Mouse (Mus musculus) heart, postnatal 0 days (tissue): ENCODE measurements around the gene Zbtb8os. TPM values are rescaled to one million over a fixed set of nuclear protein-coding genes. Genes with fewer than 3 reads are reported as not detected.

Source experiments
- ATAC-seq: fragments of 200-750 bp; cut with Nextera tagmentation; 2 replicates; pipeline ENCODE4 v1.8.0; 2017; ENCODE audit warnings: low read depth, moderate number of reproducible peaks, moderate library complexity; ENCODE audit not compliant: insufficient read depth
- DNase-seq: peaks from one replicate; pipeline ENCODE4 v3.0.0-alpha.2; 2016; ENCODE audit warnings: low spot score
- H3K27ac ChIP-seq: fragments of 300-500 bp; sonication (generic); 2 replicates; pipeline ENCODE4 v1.5.1; 2014; ENCODE audit warnings: low read depth, mild to moderate bottlenecking
- H3K27me3 ChIP-seq: fragments of 300-500 bp; sonication (generic); 2 replicates; pipeline ENCODE4 v1.6.1; 2014; ENCODE audit warnings: low read length, mixed read lengths; ENCODE audit not compliant: control insufficient read depth, insufficient read depth
- H3K36me3 ChIP-seq: fragments of 300-500 bp; sonication (generic); replicated peaks from 2 replicates; pipeline ENCODE4 v1.6.1; 2014; ENCODE audit warnings: low read length, mixed read lengths; ENCODE audit not compliant: control insufficient read depth, insufficient read depth
- H3K4me1 ChIP-seq: fragments of 300-500 bp; sonication (generic); 2 replicates; pipeline ENCODE4 v1.6.1; 2014; ENCODE audit warnings: antibody characterized with exemption; ENCODE audit not compliant: control insufficient read depth, insufficient read depth
- H3K4me2 ChIP-seq: fragments of 300-500 bp; sonication (generic); 2 replicates; pipeline ENCODE4 v1.6.1; 2014; ENCODE audit warnings: low read depth, mild to moderate bottlenecking, low read length, moderate library complexity
- H3K4me3 ChIP-seq: fragments of 300-500 bp; sonication (generic); 2 replicates; pipeline ENCODE4 v1.5.1; 2014; ENCODE audit warnings: low read depth, low read length
- H3K9ac ChIP-seq: fragments of 300-500 bp; sonication (generic); replicated peaks from 2 replicates; pipeline ENCODE4 v1.6.1; 2014; ENCODE audit warnings: low read depth, low read length, mixed read lengths
- H3K9me3 ChIP-seq: fragments of 300-500 bp; sonication (generic); replicated peaks from 2 replicates; pipeline ENCODE4 v1.6.1; 2016; ENCODE audit warnings: low read length; ENCODE audit not compliant: control insufficient read depth
- CTCF ChIP-seq: IDR thresholded peaks from 2 replicates; pipeline ENCODE4 v1.5.1; 2016; ENCODE audit warnings: antibody characterized with exemption, control low read depth, low read depth
- EP300 ChIP-seq: IDR thresholded peaks from 2 replicates; pipeline ENCODE4 v1.6.1; 2016; ENCODE audit warnings: antibody characterized with exemption, low read depth
- WGBS: fragments of 180-500 bp; shearing (Covaris S2); extraction: QIAGEN DNeasy Blood & Tissue Kit; methylation state at CpG from one replicate; pipeline ENCODE4 v1.1.7; 2014; 5-methylcytosine and 5-hydroxymethylcytosine counted together
- polyA plus RNA-seq: library from polyadenylated mRNA; unstranded; fragments of >200 nt; fragmentation: Nextera tagmentation; extraction: Ambion mirVana; gene quantifications from 2 replicates; pipeline ENCODE4 v1.2.1, GENCODE M21; 2015
- total RNA-seq: library from RNA; depleted of rRNA; stranded (reverse); fragments of >200 nt; gene quantifications from 2 replicates; pipeline ENCODE4 v1.2.3, GENCODE M21; 2014; ENCODE audit warnings: low replicate concordance

The Zbtb8os gene
- total and polyA plus RNA-seq, 2 experiments from 2014 or later: 13.5 to 32.2 TPM

- H3K4me1 ChIP-seq: peaks cover 8% of the 10 kb centered on the region; the same call in 1 of the 2 replicates
- H3K4me3 ChIP-seq: no peak overlapping the region
- no peak for DNase-seq
- WGBS: 88% methylated on average over 1 of the region's 1 CpGs
- no peaks in the 10 kb centered on the region for H3K27me3 ChIP-seq
- H3K9me3 ChIP-seq: no peaks in the 10 kb centered on the region
- H3K9ac ChIP-seq: no peak overlapping the region
- ATAC-seq: no peak
- H3K27ac ChIP-seq: no peak overlapping the region
- peaks cover 65% of the 10 kb centered on the region for H3K36me3 ChIP-seq
- H3K4me2 ChIP-seq: no peak overlapping the region
- TF ChIP-seq CTCF (no peak), EP300 (no peak)
Observed at GRCm38 (mm10) chr4:129307936-129308335, 27.6 kb upstream of the Zbtb8os start.

DNA sequence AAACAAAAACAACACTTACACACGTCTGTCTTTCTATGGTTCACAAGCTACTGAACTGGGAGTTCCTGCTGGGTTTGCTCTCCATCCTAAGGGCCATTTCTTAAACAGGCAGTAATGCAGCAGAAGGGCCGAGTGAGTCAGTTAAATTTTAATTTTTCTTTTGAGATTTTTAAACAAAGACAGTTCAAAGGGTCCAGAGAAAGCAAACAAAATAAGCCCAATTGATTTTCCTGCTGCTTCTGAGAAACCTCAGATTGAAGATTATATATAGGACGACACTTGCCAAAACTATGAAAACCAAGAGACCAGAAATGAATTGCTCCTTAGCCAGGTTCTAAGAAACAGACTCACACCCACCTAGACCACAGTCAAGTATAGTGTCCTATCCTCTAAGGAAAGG, 21.6 kb upstream of the Zbtb8os start:
- H3K36me3 ChIP-seq: peaks cover 89% of the 10 kb centered on the region
- ATAC-seq: no peak
- DNase-seq: no peak
- no peaks in the 10 kb centered on the region for H3K4me1 ChIP-seq
- no peaks in the 10 kb centered on the region for H3K9me3 ChIP-seq
- H3K27ac ChIP-seq: no peak overlapping the region
- TF ChIP-seq CTCF (no peak), EP300 (no peak)
- H3K27me3 ChIP-seq: no peaks in the 10 kb centered on the region
- WGBS: 76% methylated on average over 3 of the region's 3 CpGs
- no peak overlapping the region for H3K4me2 ChIP-seq
- H3K9ac ChIP-seq: no peak overlapping the region
- no peak overlapping the region for H3K4me3 ChIP-seq

DNA sequence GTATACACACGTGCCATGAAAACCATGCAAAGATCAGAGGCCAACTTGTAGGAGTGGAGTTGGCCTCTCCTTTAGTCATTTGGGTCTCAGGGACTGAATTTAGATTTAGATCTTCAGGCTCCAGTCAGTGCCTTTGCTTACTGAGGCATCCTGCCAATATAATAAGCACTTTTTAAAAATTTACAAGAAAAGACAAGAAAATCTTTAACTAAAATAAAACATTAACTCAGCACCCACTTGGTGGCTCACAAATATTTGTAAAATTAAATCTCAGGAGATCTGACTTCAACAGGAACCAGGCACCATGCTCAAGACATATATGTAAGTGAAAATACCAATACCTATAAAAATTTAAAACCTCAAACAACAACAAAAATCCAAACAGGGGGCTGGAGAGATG, 14.6 kb upstream of the Zbtb8os start:
- H3K4me2 ChIP-seq: no peak overlapping the region
- H3K36me3 ChIP-seq: peaks cover 75% of the 10 kb centered on the region
- TF ChIP-seq EP300 (no peak), CTCF (no peak)
- peaks cover 7% of the 10 kb centered on the region; the same call in 1 of the 2 replicates for H3K4me1 ChIP-seq
- ATAC-seq: no peak
- no peak for DNase-seq
- no peak overlapping the region for H3K9ac ChIP-seq
- no peaks in the 10 kb centered on the region for H3K9me3 ChIP-seq
- H3K27me3 ChIP-seq: no peaks in the 10 kb centered on the region
- H3K4me3 ChIP-seq: no peak overlapping the region
- H3K27ac ChIP-seq: no peak overlapping the region
- 86% methylated on average over 1 of the region's 1 CpGs for WGBS

DNA sequence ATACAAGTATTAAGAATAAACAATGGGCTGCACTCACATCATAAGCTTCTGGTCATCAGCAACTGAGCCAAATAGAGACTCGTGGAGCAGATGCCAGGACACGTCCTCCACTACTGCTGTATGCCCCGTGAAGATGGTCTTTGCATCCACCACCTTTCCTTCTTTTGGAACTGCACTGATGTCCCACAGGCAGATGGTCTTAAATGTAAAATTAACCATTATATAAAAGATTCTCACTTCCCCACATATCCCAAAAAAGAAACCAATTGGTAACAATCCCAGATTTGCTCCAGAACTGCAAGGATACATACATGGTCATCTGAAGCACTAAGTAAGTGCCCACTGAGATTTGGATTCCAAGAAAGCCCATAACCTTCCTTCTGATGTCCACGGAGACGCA, 13.5 kb upstream of the Zbtb8os start:
- H3K36me3 ChIP-seq: peaks cover 74% of the 10 kb centered on the region
- no peak overlapping the region for H3K4me3 ChIP-seq
- H3K27ac ChIP-seq: no peak overlapping the region
- H3K27me3 ChIP-seq: no peaks in the 10 kb centered on the region
- no peak overlapping the region for H3K9ac ChIP-seq
- no peaks in the 10 kb centered on the region for H3K9me3 ChIP-seq
- 90% methylated on average over 5 of the region's 5 CpGs for WGBS
- peaks cover 7% of the 10 kb centered on the region; the same call in 1 of the 2 replicates for H3K4me1 ChIP-seq
- no peak for DNase-seq
- no peak overlapping the region for H3K4me2 ChIP-seq
- ATAC-seq: no peak
- TF ChIP-seq EP300 (no peak), CTCF (no peak)

- no peak overlapping the region for H3K9ac ChIP-seq
- peaks cover 75% of the 10 kb centered on the region for H3K36me3 ChIP-seq
Observed at GRCm38 (mm10) chr4:129323491-129323890, 12.0 kb upstream of the Zbtb8os start.

DNA sequence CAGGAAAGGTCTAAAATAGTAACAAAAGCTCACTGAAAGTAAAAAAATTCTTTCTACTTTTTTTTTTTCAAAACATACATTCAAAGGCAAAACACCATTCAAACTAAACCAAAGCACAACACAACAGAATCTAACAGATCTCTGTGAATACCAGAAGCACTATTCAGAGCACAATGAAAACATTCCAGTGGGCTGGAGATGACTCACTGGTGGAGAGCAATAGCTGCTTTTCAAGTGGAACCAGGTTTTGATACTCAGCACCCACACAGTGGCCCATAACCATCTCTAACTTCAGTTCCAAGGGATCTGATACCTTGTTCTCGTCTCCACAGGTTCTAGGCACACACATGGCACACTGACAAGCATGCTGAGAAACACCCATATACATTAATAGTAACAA, 10.7 kb upstream of the Zbtb8os start:
- H3K4me2 ChIP-seq: no peak overlapping the region
- TF ChIP-seq EP300 (no peak), CTCF (no peak)
- peaks cover 7% of the 10 kb centered on the region; the same call in 1 of the 2 replicates for H3K4me1 ChIP-seq
- ATAC-seq (no peak), DNase-seq (no peak)
- H3K27me3 ChIP-seq: no peaks in the 10 kb centered on the region
- no peak overlapping the region for H3K4me3 ChIP-seq
- H3K9ac ChIP-seq: no peak overlapping the region
- H3K36me3 ChIP-seq: peaks cover 74% of the 10 kb centered on the region
- WGBS: 36% methylated on average over 1 of the region's 1 CpGs
- H3K27ac ChIP-seq: no peak overlapping the region
- H3K9me3 ChIP-seq: no peaks in the 10 kb centered on the region

More at GRCm38 (mm10) chr4:129323491-129323890, 12.0 kb upstream of the Zbtb8os start:
- TF ChIP-seq CTCF (no peak), EP300 (no peak)
- H3K27ac ChIP-seq: no peak overlapping the region
- H3K27me3 ChIP-seq: no peaks in the 10 kb centered on the region
- ATAC-seq (no peak), DNase-seq (no peak)
- H3K9me3 ChIP-seq: no peaks in the 10 kb centered on the region
- H3K4me3 ChIP-seq: no peak overlapping the region
- H3K4me2 ChIP-seq: no peak overlapping the region
- H3K4me1 ChIP-seq: peaks cover 7% of the 10 kb centered on the region; the same call in 1 of the 2 replicates
- WGBS: 94% methylated on average over 1 of the region's 1 CpGs
